Mouse (Mus musculus) thymus, adult 2 months (tissue): Measurements from ENCODE around the gene 2210016F16Rik.
"Not testable (repeated sequence)": the region's sequence is repeated elsewhere in the genome, so short reads cannot be mapped to it uniquely, and the experiment has no call there.

ENCODE experiments used
- CTCF ChIP-seq: fragments of 200-500 bp; IDR thresholded peaks from 2 replicates; pipeline ENCODE4 v1.5.1; 2012; ENCODE audit warnings: mild to moderate bottlenecking, control low read depth, low read length, moderate library complexity, borderline replicate concordance; ENCODE audit not compliant: control insufficient read depth, poor library complexity, insufficient read depth; ENCODE audit errors: extremely low read depth
- POLR2A ChIP-seq: fragments of 200-500 bp; IDR thresholded peaks from 2 replicates; pipeline ENCODE4 v1.6.1; 2012; ENCODE audit warnings: mild to moderate bottlenecking, low read length, control low read depth, moderate library complexity; ENCODE audit not compliant: control insufficient read depth, poor library complexity, insufficient read depth; ENCODE audit errors: extremely low read depth

DNA sequence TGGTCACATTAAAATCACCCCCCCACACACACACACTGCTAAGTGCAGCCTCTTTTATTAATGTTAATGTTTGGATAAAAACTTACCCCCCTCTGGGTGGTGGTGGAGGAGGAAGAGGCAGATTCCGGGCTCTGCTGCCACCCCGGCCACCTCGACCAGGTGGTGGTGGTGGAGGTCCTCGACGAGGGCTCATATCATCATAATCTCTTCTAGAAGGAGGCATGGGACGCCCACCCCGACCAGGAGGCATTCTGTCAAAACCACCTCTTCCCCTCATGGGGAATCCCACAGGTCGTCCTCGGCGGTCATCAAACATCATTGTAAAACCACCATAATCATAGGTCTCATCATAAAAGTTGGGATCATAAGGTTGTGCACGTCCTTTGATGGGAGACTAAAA, 9.4 kb upstream of the 2210016F16Rik start:
- not testable (repeated sequence) for TF ChIP-seq CTCF, POLR2A
